Mouse (Mus musculus) kidney, adult 11 months (tissue): Measurements from ENCODE around the gene Vmn2r52.
"Not testable (repeated sequence)": the region's sequence is repeated elsewhere in the genome, so short reads cannot be mapped to it uniquely, and the experiment has no call there.

Experiments
- DNase-seq: peaks from one replicate; pipeline ENCODE4 v3.0.0; 2022

Gene Vmn2r52

GRCm38 (mm10) chr7:10176473-10176872 is at the start of gene Vmn2r52:
Gene Vmn2r52, minus strand, starts transcription at chr7:10176573.
- DNase-seq, result no peak

GRCm38 (mm10) chr7:10105641-10106040 is 70.7 kb downstream of the Vmn2r52 start, which contains the start of gene Vmn2r51:
Gene Vmn2r51, minus strand, starts transcription at chr7:10105741.
- not testable (repeated sequence) for DNase-seq
